Mouse (Mus musculus): Measurements from ENCODE around the gene 4930455H04Rik.
A peak's percentile ranks its signal among the peaks of the same experiment; 100 is the strongest.

4930455H04Rik gene

DNA sequence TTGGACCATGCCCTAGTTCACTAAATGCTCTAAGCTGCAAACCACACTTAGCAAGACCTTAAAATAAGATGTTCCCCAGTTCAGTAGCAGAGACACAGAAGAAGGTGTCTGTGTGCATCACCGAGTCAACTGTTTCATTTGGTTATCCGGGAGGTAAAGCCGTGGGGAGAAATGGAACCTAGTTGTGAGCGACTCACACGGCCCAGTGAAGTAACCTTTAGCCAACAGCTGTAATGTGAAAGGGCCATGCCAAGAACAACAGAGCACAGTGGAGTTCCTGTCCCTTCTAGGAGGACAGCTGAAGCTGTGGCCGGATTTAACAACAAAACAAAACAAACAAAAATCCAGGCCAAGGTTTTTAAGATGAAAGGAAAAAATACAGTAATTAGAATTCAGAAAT is 1.3 kb upstream of the 4930455H04Rik start:
- no peak for DNase-seq (ENCODE audit: low spot score)

DNA sequence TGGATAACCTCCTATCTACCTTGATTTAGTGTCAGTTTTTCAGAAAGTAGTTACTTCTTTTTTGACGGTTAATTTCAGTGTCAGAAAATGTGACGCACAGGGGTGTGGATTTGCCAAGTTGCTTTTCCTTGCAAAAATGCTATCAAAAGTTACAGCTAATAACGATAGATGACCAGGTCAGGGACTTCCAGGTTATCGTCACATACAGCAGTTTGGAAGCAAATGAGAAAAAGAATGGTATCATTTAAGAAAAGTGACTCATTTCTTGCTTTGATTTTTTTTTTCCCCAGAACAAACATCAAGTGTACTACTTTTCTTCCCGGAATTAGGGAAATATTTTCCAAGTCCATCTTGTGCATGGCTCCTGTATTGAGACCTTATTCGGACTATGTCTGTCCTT is 631 bp upstream of the 4930455H04Rik start:
- DNase-seq (ENCODE audit: low spot score): no peak

DNA sequence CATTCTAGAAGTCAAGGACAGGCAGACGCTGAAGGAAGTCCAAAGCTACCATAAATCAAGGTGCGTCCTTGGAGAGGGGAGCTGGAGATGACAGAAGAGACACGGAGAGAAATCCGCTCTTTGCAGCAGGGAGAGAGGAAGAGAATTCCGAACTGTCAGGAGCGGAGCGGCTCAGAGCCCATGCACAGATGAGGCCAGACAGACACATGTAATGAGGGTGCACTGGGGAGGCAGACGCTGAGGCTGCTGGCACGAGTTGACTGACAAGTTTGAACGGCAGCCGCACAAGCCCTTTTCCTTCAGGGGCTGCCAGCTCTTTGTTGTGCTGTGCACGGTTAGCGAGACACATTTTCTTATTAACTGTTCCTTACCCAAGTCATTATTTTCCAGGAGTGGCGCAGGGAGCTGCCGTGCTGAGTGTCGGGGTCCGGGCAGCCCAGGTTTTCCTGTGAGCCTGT is 502 bp downstream of the 4930455H04Rik start, which contains the start of gene Palmd:
Gene Palmd (minus strand): TSS at position 448 of the 458 bp plus-strand sequence.
- peak; percentile 61 for DNase-seq (ENCODE audit: low spot score)

DNA sequence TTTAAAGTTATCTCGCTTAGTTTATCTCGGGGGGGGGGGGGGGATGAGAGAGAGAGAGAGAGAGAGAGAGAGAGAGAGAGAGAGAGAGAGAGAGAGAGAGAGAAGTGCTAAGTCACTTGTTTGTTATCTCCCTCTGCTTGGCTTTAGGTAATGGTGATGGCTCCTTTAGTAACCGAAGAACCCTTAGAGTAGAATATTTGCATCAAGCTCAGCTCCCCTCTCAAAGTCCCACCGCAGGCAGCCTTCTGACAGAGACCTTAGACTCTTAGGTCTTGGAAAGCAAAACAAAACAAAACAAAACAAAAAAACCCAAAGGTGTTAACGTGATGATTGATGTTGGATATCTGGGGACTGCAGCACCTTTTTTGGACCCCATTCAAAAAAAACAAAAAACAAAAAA is 936 bp downstream of the 4930455H04Rik start:
- no peak for DNase-seq (ENCODE audit: low spot score)

DNA sequence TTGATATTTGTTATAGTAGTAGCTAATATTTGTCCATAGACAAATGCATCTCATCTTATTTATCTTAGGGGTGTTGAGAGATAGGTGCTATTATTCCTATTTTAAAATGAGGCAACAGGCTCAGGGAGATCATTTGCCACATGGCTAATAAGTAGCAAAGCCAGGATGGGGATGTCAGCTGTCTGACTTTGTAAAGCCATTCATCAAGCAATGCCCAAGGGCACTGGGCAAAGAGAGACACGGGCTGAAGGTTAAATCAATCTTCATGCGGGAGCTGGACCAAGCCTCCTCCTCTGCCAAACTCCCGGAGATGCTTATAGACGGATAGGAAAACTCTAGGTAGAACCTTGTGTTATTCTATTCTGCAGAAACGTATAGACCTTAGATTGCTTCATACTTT is 1.7 kb downstream of the 4930455H04Rik start:
- no peak for DNase-seq (ENCODE audit: low spot score)

DNA sequence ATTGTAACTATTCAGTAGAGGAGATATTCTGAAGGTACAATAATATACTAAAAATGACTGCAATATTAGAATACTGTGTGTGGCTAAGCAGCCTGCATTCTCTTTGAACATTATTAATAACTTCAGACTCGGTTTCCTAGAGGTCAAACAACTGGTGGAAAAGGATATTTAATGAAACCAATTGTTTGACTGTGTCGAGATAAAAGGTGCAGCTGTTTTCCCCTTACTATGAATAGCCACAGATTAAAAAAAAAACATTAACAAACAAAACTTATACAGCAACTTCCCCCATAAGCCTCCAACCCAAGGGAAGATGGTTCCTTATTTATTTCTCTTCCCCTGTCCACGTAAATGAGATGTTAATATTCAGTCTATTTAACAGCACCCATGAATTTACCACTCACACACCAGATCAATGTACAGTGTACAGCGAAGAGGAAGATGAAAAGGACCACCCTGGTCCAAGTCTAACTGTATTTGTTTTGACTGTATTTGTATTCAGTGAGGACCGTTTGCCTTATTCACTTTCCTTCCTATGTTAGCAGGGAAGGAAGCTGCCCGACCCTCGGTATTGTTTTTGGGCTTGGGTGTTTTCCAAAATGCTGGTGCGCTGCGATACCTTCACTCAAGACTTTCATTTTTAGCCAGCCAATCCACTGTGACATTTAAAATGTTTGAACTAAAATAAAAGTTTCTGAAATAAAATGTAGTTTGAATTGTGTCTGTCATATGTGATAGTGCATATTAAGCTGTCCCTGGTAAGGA is 13.9 kb downstream of the 4930455H04Rik start:
- no peak for DNase-seq (ENCODE audit: low spot score)

DNA sequence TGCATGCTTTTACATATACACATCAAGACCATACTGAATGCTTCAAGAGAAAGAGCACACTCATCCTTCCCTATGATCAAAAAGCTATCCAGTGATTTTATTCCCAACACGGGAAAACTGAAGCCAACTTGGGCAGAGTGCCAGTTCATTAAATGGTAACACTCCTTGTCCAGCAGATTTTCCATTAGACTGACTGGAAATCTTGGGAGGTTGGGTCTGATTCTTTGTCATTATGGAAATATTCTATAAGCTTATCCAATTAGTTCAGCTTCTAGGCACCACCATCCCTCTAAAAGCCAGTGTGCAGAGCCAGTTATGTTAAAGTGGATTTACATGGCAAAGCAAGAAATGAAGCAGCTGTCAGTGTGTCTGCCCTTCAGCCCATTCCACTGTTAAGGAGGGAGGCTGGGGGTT is 17.0 kb downstream of the 4930455H04Rik start:
- DNase-seq (ENCODE audit: low spot score): no peak

DNA sequence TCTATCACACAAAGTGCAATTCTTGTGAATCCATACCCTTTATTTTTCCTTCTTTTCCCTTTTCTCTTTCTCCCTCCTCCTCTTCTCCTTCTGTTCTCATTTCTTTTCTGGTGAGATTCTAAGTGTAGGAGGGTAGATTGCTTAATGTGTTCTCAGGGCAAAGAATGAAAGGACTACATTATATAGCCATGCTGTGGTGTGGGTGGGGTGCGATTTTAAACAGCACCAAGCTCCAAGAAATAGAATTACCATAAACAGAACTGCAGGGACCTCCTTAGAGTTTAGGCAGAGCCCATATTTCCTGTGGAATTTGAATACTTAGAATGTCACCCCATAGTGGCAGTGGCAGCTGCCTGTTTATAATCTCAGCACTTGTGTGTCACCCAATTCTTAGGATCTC is 17.7 kb downstream of the 4930455H04Rik start:
- peak; percentile 52 for DNase-seq (ENCODE audit: low spot score)

DNA sequence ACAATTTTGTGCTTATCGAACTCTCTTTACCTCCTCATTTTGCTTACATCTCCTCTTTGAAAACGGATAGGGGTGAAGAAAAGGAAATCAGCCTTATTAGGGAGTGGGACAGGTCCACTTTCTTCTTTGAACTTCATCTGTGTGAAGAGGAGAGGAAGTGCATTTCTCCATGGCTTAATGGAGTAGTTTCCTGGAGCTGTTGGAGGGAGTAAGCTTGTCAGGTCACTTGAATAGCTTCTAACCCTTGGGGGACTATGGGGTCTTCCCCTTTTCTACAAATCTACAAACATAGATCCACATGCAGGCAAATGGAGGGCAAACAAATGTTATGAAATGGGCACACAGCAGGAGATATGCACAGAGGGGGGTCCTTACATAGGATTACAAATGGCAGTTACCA is 18.4 kb downstream of the 4930455H04Rik start:
- no peak for DNase-seq (ENCODE audit: low spot score)

DNA sequence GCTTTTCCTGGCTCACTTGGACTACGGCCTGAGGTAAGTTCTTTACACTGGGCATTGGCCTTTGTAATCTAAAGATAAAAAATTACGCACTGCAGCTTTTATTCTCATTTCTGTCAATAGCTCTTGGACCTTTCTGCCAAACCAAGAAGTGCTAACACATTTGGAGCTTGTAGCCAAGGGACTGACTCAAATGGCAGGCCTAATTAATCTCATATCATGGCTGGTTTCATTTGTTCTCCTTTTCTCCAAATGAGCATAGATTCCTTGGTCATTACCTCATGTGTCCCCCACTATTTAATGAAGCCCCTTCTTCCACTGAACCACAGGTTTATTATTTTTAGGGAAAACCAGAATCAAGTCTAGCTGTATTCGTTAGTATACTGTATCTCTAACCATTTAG is 20.2 kb downstream of the 4930455H04Rik start:
- DNase-seq (ENCODE audit: low spot score): no peak

DNA sequence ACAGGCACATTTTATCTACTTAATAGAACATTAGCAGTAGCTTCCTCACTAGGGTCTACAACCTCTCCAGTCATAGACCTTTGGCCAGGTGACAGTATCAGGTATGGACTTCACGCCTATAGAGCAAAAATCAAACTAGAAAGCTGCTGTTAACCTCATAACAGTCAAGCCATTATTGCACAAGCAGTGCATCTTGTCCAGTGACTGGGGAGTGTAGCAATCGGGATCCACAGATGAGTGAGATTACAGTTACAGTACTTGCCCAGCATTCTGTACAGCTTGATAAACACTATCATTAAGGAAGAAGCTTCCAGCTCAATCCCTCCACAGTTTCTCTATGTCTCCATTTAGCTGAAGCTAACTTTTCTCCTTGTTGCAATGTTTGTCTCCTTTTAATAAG is 23.1 kb downstream of the 4930455H04Rik start:
- DNase-seq (ENCODE audit: low spot score): no peak

DNA sequence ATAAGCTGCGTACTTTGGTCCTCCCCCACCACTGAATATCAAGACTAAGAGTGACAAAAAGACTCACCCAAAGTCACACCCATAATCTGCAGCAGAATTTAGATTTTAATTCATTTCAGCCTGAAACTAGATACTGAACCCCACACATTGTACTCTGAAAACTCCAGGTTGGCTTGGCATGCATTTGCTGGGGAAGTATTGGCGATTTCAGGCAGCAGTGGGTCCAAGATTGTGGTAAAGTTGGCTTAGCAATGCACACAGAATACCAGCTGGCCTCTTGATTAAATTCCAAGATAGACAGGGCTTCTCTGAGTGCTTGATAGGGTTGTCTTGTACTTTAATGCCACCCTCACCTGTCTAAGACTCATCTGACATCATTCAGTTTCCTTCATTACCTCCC is 24.9 kb downstream of the 4930455H04Rik start:
- DNase-seq (ENCODE audit: low spot score): no peak

DNA sequence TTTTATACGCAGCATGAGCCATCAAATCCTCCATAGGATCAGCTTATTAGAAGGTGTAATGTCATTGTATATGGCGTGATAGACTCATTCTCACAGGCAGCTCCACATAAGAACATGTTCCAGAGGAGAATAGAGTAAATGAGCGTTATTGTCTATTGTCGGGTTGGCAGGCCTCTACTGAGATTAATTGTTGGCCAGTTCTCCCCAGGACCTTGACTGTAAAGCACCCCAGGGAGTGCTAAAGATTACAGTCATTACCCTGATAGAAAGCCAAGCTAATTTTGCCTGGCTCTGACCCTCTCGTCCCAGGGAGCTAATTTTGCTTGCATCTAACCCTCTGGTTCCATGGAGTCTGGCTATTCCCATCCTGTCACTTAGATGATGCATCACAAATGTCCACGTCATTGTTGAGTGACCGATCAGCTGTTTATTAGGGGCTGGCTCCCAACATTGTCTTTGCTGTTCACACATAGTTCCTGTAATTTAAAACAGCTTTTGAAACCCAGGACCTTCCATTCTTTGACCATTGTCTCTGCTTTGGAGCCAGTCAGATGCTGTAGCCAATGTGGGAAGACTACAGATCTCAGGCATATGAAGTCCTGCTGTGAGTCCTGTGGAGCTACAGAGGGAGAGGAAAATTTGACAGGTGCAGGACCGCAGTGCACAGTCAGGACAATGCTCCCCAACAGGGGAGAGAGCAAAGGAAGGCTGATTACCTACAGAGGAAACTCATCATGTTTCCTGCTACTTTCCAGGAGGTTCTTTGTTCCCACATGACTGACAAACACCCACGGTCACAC is 33.8 kb downstream of the 4930455H04Rik start:
- no peak for DNase-seq (ENCODE audit: low spot score)

DNA sequence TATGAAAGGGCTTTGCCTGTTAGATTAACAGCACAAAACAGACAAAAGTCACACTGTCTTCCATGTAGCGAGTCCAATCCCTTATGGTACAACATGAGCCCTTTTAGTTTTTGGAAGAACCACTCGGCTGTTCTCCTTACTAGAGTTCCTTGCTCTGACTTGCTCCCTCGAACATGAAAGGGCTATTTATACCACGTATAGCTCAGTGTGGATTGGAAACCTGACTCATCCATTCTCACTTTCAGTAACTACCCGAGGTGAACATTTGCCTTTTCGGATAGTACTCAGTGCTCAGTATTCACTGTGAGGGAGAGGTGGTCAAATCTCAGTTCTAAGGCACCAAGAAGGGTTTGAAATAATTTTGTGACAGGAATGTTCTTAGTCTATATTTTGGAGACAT is 35.3 kb downstream of the 4930455H04Rik start:
- DNase-seq (ENCODE audit: low spot score): no peak

DNA sequence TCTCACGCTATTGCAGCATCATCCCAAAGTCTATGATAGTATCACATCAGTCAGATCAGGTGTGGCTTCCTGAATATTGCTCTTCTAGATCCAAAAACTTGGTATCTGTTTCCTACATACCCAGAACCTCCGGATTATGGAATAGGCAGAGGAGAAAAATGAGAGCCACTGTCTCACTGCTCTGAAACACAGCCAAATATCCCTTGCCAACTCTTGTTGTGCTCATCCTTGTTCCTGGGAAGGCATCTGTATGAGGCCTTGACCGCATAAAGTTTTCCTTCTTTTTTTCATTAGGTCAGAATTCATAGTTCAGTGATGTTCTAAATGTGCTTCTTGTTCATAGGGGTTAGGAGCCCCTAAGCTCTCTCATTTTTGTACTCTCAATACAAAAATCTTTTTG is 38.6 kb downstream of the 4930455H04Rik start:
- DNase-seq (ENCODE audit: low spot score): no peak

DNA sequence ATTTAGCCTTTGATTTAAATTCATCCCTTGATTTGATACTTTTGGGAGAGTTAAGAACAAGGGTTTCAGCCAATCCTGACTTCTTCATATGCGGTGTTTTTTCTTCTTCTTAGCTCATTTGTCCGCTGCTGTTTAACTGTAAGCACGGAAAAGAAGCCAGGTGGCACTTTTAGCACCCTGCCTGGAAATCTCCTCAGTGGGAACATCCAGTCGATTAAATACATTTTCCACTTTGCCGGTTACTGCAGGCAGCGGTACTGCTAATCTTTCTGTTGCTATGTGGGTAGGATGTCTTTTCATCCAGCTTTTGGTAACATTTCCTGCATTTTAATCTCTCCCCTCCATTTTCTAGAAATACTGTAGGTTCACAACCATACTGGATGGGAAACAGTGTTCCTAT is 39.3 kb downstream of the 4930455H04Rik start:
- DNase-seq (ENCODE audit: low spot score): peak; percentile 47

DNA sequence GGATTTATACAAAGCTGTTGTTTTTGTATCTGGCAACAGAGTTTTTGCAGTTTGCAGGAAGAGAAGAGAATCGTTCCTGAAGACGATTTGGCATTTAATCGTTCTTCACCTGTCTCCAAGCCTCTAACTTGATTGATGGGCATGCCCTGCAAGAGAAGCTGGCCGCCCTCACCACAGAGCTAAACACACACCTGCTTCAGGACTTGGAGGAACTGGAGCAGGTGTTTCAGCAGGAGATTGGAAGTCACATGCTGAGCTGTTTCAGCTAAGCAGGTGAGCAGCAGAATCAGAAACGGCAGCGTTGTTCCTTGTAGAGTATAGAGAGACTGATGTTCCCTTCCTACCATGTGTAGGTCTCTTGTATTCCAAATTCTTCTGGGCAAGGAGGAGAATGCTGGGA is 42.1 kb downstream of the 4930455H04Rik start:
- no peak for DNase-seq (ENCODE audit: low spot score)

DNA sequence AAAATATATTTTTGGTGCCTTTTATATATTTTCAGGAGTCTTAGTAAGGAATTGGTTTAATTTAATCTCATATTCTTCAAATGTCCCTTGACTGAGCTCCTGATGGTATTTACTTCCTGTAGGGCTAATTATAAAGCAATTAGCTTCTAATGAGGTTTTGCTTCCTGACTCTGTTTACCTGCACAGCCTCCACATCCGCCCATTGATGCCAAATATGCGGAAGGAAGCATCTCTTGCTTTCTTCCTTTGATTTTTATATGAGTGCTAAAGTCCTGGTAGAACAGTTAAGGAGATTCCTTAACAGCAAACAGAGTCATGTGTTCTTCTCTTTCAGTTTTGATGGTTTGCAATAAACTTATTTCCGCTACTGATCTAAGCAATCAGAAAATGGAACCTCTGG is 52.3 kb downstream of the 4930455H04Rik start:
- DNase-seq (ENCODE audit: low spot score): no peak

DNA sequence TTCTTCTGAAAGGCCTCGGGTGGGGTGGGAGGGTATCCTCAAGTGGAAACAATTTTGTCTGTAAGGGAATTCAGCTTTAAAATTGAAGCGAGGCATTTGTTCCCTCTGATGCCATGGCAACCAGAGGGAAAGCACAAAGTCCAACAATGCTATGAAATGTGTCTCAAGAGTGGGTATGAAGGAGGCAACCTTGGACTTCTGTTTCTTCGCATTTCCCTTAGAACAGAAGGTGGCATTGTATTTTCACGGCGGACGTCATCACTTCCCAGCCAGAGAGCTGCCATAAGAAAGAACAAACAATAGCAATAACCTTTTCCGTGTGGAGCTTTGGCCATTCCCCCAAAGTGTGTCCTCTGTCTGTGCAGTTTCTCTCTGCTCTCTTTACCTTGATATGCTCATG is 53.8 kb downstream of the 4930455H04Rik start:
- no peak for DNase-seq (ENCODE audit: low spot score)

DNA sequence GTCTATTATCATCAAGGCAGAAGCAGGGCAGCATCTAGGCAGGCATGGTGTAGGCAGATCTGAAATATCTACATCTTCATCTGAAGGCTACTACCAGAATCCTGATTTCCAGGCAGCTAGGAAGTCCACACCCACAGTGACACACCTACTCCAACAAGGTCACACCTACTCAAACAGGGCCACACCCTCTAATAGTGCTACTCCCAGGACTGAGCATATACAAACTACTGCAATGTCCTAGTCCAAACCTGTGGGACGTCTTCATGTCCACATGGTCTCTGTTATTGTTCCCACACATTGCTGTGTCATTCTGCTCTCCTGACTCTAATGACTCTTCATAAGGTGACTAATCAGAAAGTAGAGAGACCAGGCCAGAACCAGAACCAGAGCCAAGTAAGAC is 56.0 kb downstream of the 4930455H04Rik start:
- DNase-seq (ENCODE audit: low spot score): no peak

DNA sequence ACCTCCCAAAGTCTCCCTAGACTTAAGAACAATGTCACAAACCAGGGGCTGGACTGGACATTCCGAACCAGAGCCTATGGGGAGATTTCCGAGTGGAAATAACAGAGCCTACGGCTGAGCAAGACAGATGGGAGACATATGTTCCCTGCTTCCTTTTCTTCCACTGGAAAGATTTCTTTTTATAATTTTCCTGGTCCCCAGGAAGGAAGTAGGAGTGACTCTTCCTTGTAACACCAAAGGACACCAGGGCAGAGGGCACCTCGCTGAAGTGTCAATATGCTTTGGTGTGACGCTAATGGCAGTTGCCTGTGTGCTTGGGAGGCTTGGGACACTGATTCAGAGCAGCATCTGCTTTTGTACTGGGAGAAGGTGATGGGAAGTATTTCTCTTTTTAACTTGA is 56.5 kb downstream of the 4930455H04Rik start:
- no peak for DNase-seq (ENCODE audit: low spot score)

DNA sequence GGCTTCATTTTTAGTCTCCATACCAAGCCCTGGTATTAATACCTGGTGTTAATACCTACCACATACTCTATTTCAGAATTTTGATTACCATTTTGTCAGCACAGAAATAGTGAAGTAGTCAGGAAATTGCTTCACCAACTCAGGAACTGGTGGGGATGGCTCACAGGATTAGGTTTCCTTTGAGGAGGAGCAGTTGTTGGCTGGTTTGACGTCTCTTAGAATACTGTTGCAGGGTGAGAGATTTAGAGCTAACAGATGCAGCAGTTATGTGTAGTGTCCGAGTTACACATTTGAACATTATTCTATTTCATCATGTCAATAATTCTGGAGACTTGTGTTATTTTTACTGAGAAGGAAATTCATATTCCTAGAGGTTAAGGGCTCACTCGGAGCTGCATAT is 57.4 kb downstream of the 4930455H04Rik start:
- no peak for DNase-seq (ENCODE audit: low spot score)

All from layer of hippocampus, adult 11-12 months (tissue).